Mouse (Mus musculus): ENCODE results near the gene Klk15. TPM values are rescaled to one million over a fixed set of nuclear protein-coding genes. Genes with fewer than 3 reads are reported as not detected.
"Not testable (repeated sequence)": the region's sequence is repeated elsewhere in the genome, so short reads cannot be mapped to it uniquely, and the experiment has no call there.

Gene Klk15
- total RNA-seq, 2 experiments from 2014 or later = not detected

- DNase-seq (ENCODE audit: low spot score in 2 of 2) = not testable (repeated sequence)
These were observed 42.2 kb downstream of the Klk15 start, which contains the start of gene Klk1b9 for GRCm38 (mm10) chr7:43975761-43976160. Gene Klk1b9, plus strand, starts transcription at chr7:43976061.

GRCm38 (mm10) chr7:43985657-43986056, 52.1 kb downstream of the Klk15 start:
- no peak for DNase-seq (ENCODE audit: low spot score in 2 of 2)

Other genes with a start within 250 kb of the Klk15 start
- gene Klk14, start 243.3 kb upstream of the Klk15 start, total RNA-seq (2021) = not detected
- gene Klk13, start 221.2 kb upstream of the Klk15 start, total RNA-seq (2021) = not detected
- gene Klk12, start 164.8 kb upstream of the Klk15 start, total RNA-seq (2021) = not detected
- not detected for gene Klk11, start 159.1 kb upstream of the Klk15 start, total RNA-seq (2021)
- not detected for gene Klk10, start 152.7 kb upstream of the Klk15 start, total RNA-seq (2021)
- not detected for gene Klk9, start 141.8 kb upstream of the Klk15 start, total RNA-seq (2021)
- gene Klk8, start 136.2 kb upstream of the Klk15 start, total RNA-seq (2021) = 1 to 10 TPM; 3.2 to 3.7 TPM
- not detected for gene Klk7, start 122.4 kb upstream of the Klk15 start, total RNA-seq (2021)
- gene Klk6, start 109.2 kb upstream of the Klk15 start, total RNA-seq (2021) = 1 to 10 TPM; 1.6 to 1.9 TPM
- not detected for gene Klk5, start 91.8 kb upstream of the Klk15 start, total RNA-seq (2021)
- gene Klk4, start 52.6 kb upstream of the Klk15 start, total RNA-seq (2021) = not detected
- not detected for gene Klk1b8, start 16.9 kb downstream of the Klk15 start, total RNA-seq (2021)
- not detected for gene Klk1b1, start 33.0 kb downstream of the Klk15 start, total RNA-seq (2021)
- not detected for gene Klk1b9, start 42.3 kb downstream of the Klk15 start, total RNA-seq (2021)
- not detected for gene Klk1b11, start 62.1 kb downstream of the Klk15 start, total RNA-seq (2021)
- not detected for gene Klk1b26, start 78.4 kb downstream of the Klk15 start, total RNA-seq (2021)
- not detected for gene Klk1b27, start 118.5 kb downstream of the Klk15 start, total RNA-seq (2021)
- not detected for gene Klk1b21, start 168.6 kb downstream of the Klk15 start, total RNA-seq (2021)
- not detected for gene Klk1b22, start 178.9 kb downstream of the Klk15 start, total RNA-seq (2021)
- not detected for gene Klk1b16, start 203.0 kb downstream of the Klk15 start, total RNA-seq (2021)

Data from left cerebral cortex, adult 18-20 months (tissue).